Mouse (Mus musculus) hindbrain, embryonic 14.5 days (tissue): ENCODE measurements around the gene Cry2. TPM values are rescaled to one million over a fixed set of nuclear protein-coding genes. Genes with fewer than 3 reads are reported as not detected.

Source experiments
- ATAC-seq: fragments of 200-750 bp; cut with Nextera tagmentation; 2 replicates; pipeline ENCODE4 v1.8.0; 2017; ENCODE audit warnings: moderate number of reproducible peaks, mild to moderate bottlenecking, moderate TSS enrichment, moderate library complexity; ENCODE audit not compliant: low FRiP score
- DNase-seq: peaks from one replicate; pipeline ENCODE4 v3.0.0-alpha.2; 2015; ENCODE audit warnings: low spot score
- H3K27ac ChIP-seq: fragments of 300-500 bp; sonication (generic); 2 replicates; pipeline ENCODE4 v1.5.1; 2014; ENCODE audit warnings: mild to moderate bottlenecking, moderate library complexity
- H3K27me3 ChIP-seq: fragments of 300-500 bp; sonication (generic); 2 replicates; pipeline ENCODE4 v1.6.1; 2014; ENCODE audit warnings: mild to moderate bottlenecking, low read length, mixed read lengths; ENCODE audit not compliant: control insufficient read depth, insufficient read depth
- H3K36me3 ChIP-seq: fragments of 300-500 bp; sonication (generic); replicated peaks from 2 replicates; pipeline ENCODE4 v1.6.1; 2014; ENCODE audit not compliant: control insufficient read depth, insufficient read depth
- H3K4me1 ChIP-seq: fragments of 300-500 bp; sonication (generic); replicated peaks from 2 replicates; pipeline ENCODE4 v1.6.1; 2014; ENCODE audit warnings: antibody characterized with exemption, low read length, mixed read lengths; ENCODE audit not compliant: control insufficient read depth, insufficient read depth
- H3K4me2 ChIP-seq: fragments of 300-500 bp; sonication (generic); replicated peaks from 2 replicates; pipeline ENCODE4 v1.6.1; 2014; ENCODE audit warnings: mild to moderate bottlenecking, moderate library complexity
- H3K4me3 ChIP-seq: fragments of 300-500 bp; sonication (generic); replicated peaks from 2 replicates; pipeline ENCODE4 v1.5.1; 2014; ENCODE audit warnings: mild to moderate bottlenecking, low read length
- H3K9ac ChIP-seq: fragments of 300-500 bp; sonication (generic); 2 replicates; pipeline ENCODE4 v1.6.1; 2014
- H3K9me3 ChIP-seq: fragments of 300-500 bp; sonication (generic); 2 replicates; pipeline ENCODE4 v1.6.1; 2016; ENCODE audit warnings: low read length; ENCODE audit not compliant: control insufficient read depth
- WGBS: fragments of 180-500 bp; shearing (Covaris S2); extraction: QIAGEN DNeasy Blood & Tissue Kit; methylation state at CpG from one replicate; pipeline ENCODE4 v1.1.7; 2014; 5-methylcytosine and 5-hydroxymethylcytosine counted together
- microRNA-seq: library from miRNA; unstranded; fragments of <30 nt; microRNA quantifications from one replicate; pipeline ENCODE4, GENCODE M21; 2016
- polyA plus RNA-seq: library from polyadenylated mRNA; unstranded; fragments of >200 nt; fragmentation: Nextera tagmentation; extraction: Ambion mirVana; gene quantifications from 2 replicates; pipeline ENCODE4 v1.2.1, GENCODE M21; 2014

The Cry2 gene
- polyA plus RNA-seq, 1 experiment from 2014 or later: 34.6 TPM

GRCm38 (mm10) chr2:92360186-92360823 lies 73.5 kb downstream of the Cry2 start:
- ATAC-seq (peak; percentile 53; the same call in 1 of the 2 replicates), DNase-seq (peak; percentile 41)
- Histone ChIP-seq H3K4me2 (no peak overlapping the region), H3K9ac (no peak overlapping the region), H3K36me3 (peaks cover 67% of the 10 kb centered on the region), H3K27me3 (no peaks in the 10 kb centered on the region), H3K4me1 (no peaks in the 10 kb centered on the region), H3K27ac (peak overlapping the region; percentile 20; the same call in 1 of the 2 replicates), H3K9me3 (no peaks in the 10 kb centered on the region), H3K4me3 (no peak overlapping the region)
- 62% methylated on average over 25 of the region's 25 CpGs for WGBS

- WGBS: 88% methylated on average over 2 of the region's 2 CpGs
- DNase-seq (no peak), ATAC-seq (no peak)
- Histone ChIP-seq H3K36me3 (peaks cover 67% of the 10 kb centered on the region), H3K9me3 (no peaks in the 10 kb centered on the region), H3K27ac (no peak overlapping the region), H3K4me1 (no peaks in the 10 kb centered on the region), H3K4me3 (no peak overlapping the region), H3K4me2 (no peak overlapping the region), H3K9ac (no peak overlapping the region), H3K27me3 (no peaks in the 10 kb centered on the region)
Measured at GRCm38 (mm10) chr2:92359301-92359700, 74.5 kb downstream of the Cry2 start.

GRCm38 (mm10) chr2:92354224-92354623 lies 79.6 kb downstream of the Cry2 start:
- ATAC-seq (no peak), DNase-seq (no peak)
- peaks cover 71% of the 10 kb centered on the region for H3K36me3 ChIP-seq

More at GRCm38 (mm10) chr2:92354224-92354623, 79.6 kb downstream of the Cry2 start:
- Histone ChIP-seq H3K9ac (no peak overlapping the region), H3K27me3 (no peaks in the 10 kb centered on the region), H3K27ac (no peak overlapping the region), H3K9me3 (no peaks in the 10 kb centered on the region), H3K4me2 (no peak overlapping the region), H3K4me3 (no peak overlapping the region), H3K4me1 (no peaks in the 10 kb centered on the region)
- WGBS: 68% methylated on average over 6 of the region's 6 CpGs

Small RNA genes lying within 50 kb of the gene (microRNA-seq; reads per million reads assigned to microRNA genes)
- gene Mir7000: 1.1 reads per million

Other genes starting within 250 kb of the Cry2 start
- gene Pex16, start 59.4 kb downstream of the Cry2 start, polyA plus RNA-seq: 32.7 TPM in 2 replicates
- gene Large2, start 59.2 kb downstream of the Cry2 start, polyA plus RNA-seq: 2.0 and 2.4 TPM in 2 replicates
- gene 1700029I15Rik, start 51.5 kb downstream of the Cry2 start, polyA plus RNA-seq: 2.9 and 4.2 TPM in 2 replicates
- 68.8 and 74.5 TPM in 2 replicates for gene Mapk8ip1, start 32.8 kb downstream of the Cry2 start, polyA plus RNA-seq
- 15.4 and 17.1 TPM in 2 replicates for gene Slc35c1, start 26.5 kb upstream of the Cry2 start, polyA plus RNA-seq
- 20.0 and 26.1 TPM in 2 replicates for gene Chst1, start 165.7 kb upstream of the Cry2 start, polyA plus RNA-seq